Mouse (Mus musculus) retina, postnatal 7 days (tissue): ENCODE measurements around the gene Cklf.
"Not testable (repeated sequence)": the region's sequence is repeated elsewhere in the genome, so short reads cannot be mapped to it uniquely, and the experiment has no call there.

Source experiments
- DNase-seq: peaks from one replicate; pipeline ENCODE4 v3.0.0-alpha.2; 2012; ENCODE audit warnings: low read depth, low spot score

Gene Cklf

DNA sequence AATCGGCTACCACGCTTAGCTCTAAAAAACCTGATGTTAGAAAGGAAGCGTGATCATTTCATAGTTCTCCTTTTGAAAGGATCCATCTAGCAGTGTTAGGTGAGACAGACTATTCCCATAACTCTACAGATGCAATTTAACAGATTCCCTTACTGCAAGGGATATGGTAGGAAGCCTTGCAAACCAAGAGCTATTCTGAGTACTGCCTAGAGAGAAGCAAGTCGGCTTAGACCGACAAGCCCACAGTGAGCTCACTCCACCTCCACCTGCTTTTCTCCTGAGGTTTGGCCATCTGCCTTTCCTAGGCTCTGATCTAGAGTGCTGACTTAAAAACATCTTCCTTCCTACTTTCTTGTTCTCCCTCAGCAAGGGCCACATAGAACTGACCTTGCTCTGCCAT, 11.1 kb downstream of the Cklf start:
- DNase-seq: not testable (repeated sequence)

- DNase-seq: not testable (repeated sequence)
These were observed 13.7 kb downstream of the Cklf start for GRCm38 (mm10) chr8:104264271-104264935.

GRCm38 (mm10) chr8:104268368-104268767, 17.7 kb downstream of the Cklf start:
- no peak for DNase-seq

DNA sequence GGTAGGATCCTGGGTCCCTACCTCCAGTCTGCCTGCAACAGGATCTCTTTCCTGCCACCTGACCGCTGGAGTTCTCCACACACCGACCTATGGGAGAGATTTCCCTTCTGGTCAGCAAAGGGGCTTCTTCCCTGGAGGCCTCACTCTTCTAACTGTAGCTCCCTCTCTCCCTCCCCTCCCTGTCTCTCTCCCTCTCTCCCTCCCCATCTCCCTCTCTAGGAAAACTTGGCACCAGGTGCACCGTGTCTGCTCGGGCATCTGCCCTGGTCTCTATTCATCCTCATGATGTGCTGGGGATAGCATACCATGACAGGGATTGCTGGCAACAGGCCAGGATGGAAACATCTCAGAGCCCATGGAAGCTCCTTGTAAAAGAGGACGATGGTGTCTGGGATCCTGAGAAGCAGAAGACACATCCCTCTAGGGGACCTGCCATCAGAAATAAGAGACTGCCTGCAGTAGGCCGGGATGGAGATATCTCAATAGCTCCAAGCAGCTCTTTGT, 18.3 kb downstream of the Cklf start:
- DNase-seq: no peak

GRCm38 (mm10) chr8:104293081-104293480, 42.4 kb downstream of the Cklf start, which contains the start of gene Cmtm2a:
Gene Cmtm2a, minus strand, starts transcription at chr8:104293181.
- not testable (repeated sequence) for DNase-seq

- no peak for DNase-seq
These were observed 43.7 kb downstream of the Cklf start for GRCm38 (mm10) chr8:104294396-104294795.

GRCm38 (mm10) chr8:104301577-104301976, 50.9 kb downstream of the Cklf start:
- DNase-seq: peak; percentile 2

DNA sequence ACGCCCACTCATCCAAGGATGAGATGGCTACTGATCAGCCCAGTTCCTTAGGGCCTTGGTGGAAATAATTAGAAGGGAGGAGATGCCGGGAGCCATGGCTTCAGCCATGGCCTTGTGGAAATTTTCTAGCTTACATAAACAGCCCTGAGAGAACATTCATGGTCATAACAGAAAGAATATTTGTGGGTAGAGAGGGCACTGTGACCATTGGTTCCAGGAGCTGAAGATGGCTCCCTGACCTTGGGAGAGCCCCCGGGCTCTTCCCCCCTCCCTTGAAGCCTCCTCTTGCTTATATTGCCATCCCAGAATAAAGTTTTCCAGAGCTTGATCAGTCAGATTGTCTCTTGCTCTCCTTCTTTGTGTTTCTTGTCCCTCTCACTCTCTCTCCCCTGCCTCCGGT, 51.9 kb downstream of the Cklf start:
- DNase-seq: not testable (repeated sequence)

GRCm38 (mm10) chr8:104304962-104305361, 54.3 kb downstream of the Cklf start:
- DNase-seq: no peak

DNA sequence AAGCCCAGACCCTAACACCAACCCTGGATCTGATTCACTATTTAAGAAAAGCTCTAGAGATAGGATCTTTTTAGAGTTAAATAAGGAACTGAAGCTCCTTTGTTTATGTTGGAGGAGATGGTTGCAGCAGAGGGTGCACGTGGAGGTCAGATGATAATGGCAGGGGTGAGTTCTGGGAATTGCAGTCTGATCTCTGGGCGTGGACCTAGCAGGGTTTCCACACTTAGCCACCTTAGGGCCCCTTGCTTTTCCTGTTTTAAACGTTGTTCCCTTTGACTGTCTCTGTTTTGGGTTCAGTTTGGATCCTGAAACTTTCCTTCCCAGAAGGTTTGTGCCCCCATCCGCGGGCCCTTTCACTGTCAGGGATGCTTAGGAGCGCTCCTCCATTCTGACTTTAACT, 57.7 kb downstream of the Cklf start:
- DNase-seq: not testable (repeated sequence)

DNA sequence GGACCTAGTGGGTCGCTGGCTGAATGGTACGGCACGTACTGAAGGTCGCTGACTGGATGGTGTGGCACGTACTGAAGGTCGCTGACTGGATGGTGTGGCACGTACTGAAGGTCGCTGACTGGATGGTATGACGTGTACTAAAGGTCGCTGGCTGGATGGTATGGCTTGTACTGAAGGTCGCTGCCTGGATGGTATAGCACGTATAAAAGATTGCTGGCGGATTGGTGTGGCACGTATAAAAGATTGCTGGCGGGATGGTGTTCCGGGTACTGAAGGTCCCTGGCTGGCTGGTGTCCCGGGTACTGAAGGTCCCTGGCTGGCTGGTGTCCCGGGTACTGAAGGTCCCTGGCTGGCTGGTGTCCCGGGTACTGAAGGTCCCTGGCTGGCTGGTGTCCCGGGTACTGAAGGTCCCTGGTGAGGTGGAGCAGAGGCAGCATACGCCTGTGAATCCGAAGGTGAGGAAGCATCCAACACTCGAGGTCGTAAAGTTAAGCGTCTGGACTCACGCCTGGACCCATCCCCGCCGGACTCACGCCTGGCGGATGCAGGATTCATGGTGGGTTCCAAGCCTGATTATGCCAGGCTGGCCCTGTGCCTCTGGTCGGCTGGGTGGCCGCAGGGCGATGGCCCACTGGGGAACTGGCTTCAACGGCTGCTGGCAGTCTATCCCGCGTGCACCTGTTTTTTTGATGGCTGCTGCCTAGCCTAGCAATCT, 58.9 kb downstream of the Cklf start, which contains the start of the genes Gm45711 and Cmtm1:
Gene Gm45711, minus strand, starts transcription at position 641 of the 715 bp plus-strand sequence.
Gene Cmtm1, minus strand, starts transcription at position 705 of the 715 bp plus-strand sequence.
- DNase-seq: not testable (repeated sequence)

DNA sequence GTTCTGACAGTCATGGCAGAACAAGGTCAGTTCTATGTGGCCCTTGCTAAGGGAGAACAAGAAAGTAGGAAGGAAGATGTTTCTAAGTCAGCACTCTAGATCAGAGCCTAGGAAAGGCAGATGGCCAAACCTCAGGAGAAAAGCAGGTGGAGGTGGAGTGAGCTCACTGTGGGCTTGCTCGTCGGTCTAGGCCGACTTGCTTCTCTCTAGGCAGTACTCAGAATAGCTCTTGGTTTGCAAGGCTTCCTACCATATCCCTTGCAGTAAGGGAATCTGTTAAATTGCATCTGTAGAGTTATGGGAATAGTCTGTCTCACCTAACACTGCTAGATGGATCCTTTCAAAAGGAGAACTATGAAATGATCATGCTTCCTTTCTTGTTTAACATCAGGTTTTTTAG, 61.4 kb downstream of the Cklf start:
- not testable (repeated sequence) for DNase-seq

DNA sequence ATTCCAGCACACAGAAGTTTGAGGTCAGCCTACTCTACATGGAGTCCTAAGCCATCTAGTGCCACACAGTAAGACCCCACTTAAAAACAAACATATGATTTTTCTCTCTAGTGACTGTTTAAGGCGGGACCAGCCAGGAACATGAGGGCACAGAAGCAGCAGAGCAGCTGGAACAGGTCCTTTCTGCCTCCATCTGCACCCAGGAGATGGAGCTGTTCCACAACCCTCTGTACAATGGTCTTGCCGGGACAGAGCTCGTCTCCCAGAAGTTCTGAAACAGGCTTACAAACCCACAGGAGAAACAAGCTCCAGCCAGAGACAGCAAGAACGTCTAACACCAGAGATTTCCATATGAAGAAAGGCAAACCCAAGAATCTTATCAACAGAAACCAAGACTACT, 62.6 kb downstream of the Cklf start:
- DNase-seq: no peak
